Mouse (Mus musculus) myocyte (in vitro differentiated cells): Measurements from ENCODE around the gene Angptl2.

ENCODE experiments used
- MYOG ChIP-seq, 3 experiments: IDR thresholded peaks; one replicate each; pipeline ENCODE4 v1.6.1; 2011; ENCODE audit warnings: control low read depth in 2 of 3, low read depth in 2 of 3, mild to moderate bottlenecking in 2 of 3; ENCODE audit not compliant: insufficient read length in 2 of 3, control insufficient read depth in 1 of 3, insufficient read depth in 1 of 3
- POLR2A ChIP-seq: IDR thresholded peaks from one replicate; pipeline ENCODE4 v1.6.1; 2011; ENCODE audit warnings: low read depth, mild to moderate bottlenecking, control low read depth, moderate library complexity; ENCODE audit not compliant: insufficient read length
- POLR2AphosphoS2 ChIP-seq: IDR thresholded peaks from one replicate; pipeline ENCODE4 v1.6.1; 2011; ENCODE audit warnings: low read depth, control low read depth; ENCODE audit not compliant: insufficient read length

GRCm38 (mm10) chr2:33167060-33167459 is 48.8 kb upstream of the Angptl2 start:
- no peak for TF ChIP-seq POLR2A
- no peak for TF ChIP-seq POLR2AphosphoS2
- no peak for TF ChIP-seq MYOG (IDR thresholded peaks at IDR 0.05; ENCODE audit: control insufficient read depth in 1 of 3, insufficient read depth in 1 of 3, insufficient read length in 2 of 3, low read depth in 2 of 3)
